ENCODE assay signal across 34 mouse cellular contexts in the genomic region with DNA sequence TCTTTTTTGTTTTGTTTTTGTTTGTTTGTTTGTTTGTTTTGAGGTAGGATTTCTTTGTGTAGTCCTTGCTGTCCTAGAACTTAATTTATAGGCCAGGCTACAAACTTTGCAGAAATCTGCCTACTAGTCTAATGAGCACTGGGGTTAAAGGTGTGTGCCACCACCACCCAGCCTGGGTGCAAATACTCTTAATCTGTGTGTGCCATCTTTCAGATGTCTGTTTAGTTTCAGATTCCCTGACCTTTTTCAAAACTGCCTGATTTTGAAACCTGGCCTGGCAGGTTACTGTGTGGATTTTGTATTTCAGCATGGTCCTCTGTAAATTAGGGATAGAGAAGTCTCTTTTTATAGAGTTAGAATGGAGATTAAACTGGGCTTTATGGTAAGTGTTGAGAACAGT.
"Had no signal": no experiment of that assay in that cellular context is flagged by ENCODE, and none has a peak within 500 bp of the region (broad histone marks: within the 10 kb centered on the region; RNA-seq: fewer than 3 reads in every experiment).

No protein-coding gene starts in this region.

- H3K4me2 ChIP-seq: heart, embryonic 11.5 days; heart, embryonic 12.5 days; heart, embryonic 15.5 days; hindbrain, embryonic 12.5 days; hindbrain, embryonic 13.5 days; hindbrain, embryonic 14.5 days; hindbrain, embryonic 15.5 days; intestine, embryonic 15.5 days; kidney, embryonic 15.5 days had no signal

- H3K9me3 ChIP-seq: heart, embryonic 10.5 days; heart, embryonic 12.5 days; heart, embryonic 13.5 days; heart, embryonic 15.5 days; hindbrain, embryonic 10.5 days; hindbrain, embryonic 12.5 days; hindbrain, embryonic 13.5 days; hindbrain, embryonic 15.5 days; intestine, embryonic 15.5 days; kidney, embryonic 15.5 days had no signal

- H3K27ac ChIP-seq: heart, embryonic 10.5 days; heart, embryonic 13.5 days; heart, embryonic 15.5 days; hindbrain, embryonic 10.5 days; hindbrain, embryonic 12.5 days; hindbrain, embryonic 13.5 days; hindbrain, embryonic 14.5 days; hindbrain, embryonic 15.5 days; hindbrain, postnatal 0 days; intestine, embryonic 15.5 days; kidney, embryonic 15.5 days; kidney, postnatal 0 days; layer of hippocampus, adult 2 months; left cerebral cortex, adult 2 months had no signal

- H3K36me3 ChIP-seq: heart, embryonic 12.5 days; heart, embryonic 15.5 days; hindbrain, embryonic 12.5 days; hindbrain, embryonic 13.5 days; hindbrain, embryonic 15.5 days; intestine, embryonic 15.5 days; kidney, embryonic 15.5 days had no signal

- ATAC-seq: hindbrain, embryonic 16.5 days; hindbrain, postnatal 0 days; inflammation-experienced regulatory T-cells, adult 6 months; intestine, embryonic 15.5 days had no signal

- H3K9ac ChIP-seq: heart, embryonic 12.5 days; heart, embryonic 13.5 days; heart, embryonic 15.5 days; hindbrain, embryonic 12.5 days; hindbrain, embryonic 13.5 days; hindbrain, embryonic 14.5 days; hindbrain, embryonic 15.5 days; intestine, embryonic 15.5 days; kidney, embryonic 15.5 days had no signal

- H3K27me3 ChIP-seq: heart, embryonic 12.5 days; heart, embryonic 13.5 days; heart, embryonic 15.5 days; hindbrain, embryonic 12.5 days; hindbrain, embryonic 13.5 days; hindbrain, embryonic 15.5 days; intestine, embryonic 15.5 days; kidney, embryonic 15.5 days had no signal

- DNase-seq: heart, postnatal 10 days; heart, postnatal 14 days; heart, postnatal 36 days; heart, postnatal 4 days; kidney, adult 11 months; kidney, adult 18-20 months; kidney, adult 2 months; kidney, adult 8-10 months; kidney, adult 9 months; kidney, postnatal 10 days; kidney, postnatal 14 days; kidney, postnatal 25 days; kidney, postnatal 36 days; kidney, postnatal 4 days; layer of hippocampus, adult 9-11 months; layer of hippocampus, postnatal 36 days had no signal

- H3K4me3 ChIP-seq: heart, embryonic 10.5 days; heart, embryonic 12.5 days; heart, embryonic 13.5 days; heart, embryonic 15.5 days; hindbrain, embryonic 10.5 days; hindbrain, embryonic 12.5 days; hindbrain, embryonic 13.5 days; hindbrain, embryonic 15.5 days; intestine, embryonic 15.5 days; kidney, embryonic 15.5 days; layer of hippocampus, adult 2 months; left cerebral cortex, adult 2 months had no signal
